Mouse (Mus musculus): ENCODE data around the gene Phlda2.
"Not testable (repeated sequence)": the region's sequence is repeated elsewhere in the genome, so short reads cannot be mapped to it uniquely, and the experiment has no call there.

Phlda2 gene

DNA sequence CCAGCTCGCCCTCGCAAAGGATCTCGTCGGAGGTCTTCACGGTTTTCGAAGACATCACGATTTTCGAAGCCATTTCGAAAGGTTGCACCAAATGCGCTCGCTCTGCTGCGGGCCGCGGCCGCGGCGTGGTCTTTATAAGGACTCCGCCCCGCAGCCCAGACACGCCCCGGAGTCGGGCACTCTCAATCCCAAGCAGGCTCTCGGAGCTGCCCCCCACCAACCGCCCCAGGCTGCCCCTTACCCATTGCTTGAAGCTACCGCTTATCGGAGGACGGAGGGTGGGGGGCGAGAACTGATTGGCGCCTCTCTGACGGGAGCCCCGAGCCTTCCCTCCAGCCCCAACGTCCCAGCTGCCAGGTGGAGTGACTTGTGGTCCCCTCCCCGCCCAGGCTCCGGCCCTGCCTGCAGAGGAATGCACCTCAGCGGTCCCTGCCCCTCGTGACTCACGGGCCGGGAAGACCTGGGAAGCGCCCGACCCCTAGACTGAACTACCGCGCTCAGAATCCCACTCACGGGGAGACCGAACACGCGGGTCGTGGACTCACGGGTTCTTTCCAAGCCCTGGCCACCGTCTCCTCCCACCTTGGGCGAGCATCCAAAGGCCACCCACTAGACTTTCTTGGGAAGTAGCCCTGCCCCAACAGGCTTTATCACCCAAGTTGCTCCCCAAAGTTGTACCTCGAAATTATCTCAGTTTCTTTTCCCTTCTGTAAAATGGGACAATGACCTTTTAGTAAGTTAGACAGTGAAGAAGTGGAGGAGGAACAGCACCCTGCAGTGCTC, at the start of gene Phlda2:
Gene Phlda2 (minus strand): TSS at position 733 of the 783 bp plus-strand sequence.
- peak; percentile 10 for DNase-seq (ENCODE audit: low read depth)

DNA sequence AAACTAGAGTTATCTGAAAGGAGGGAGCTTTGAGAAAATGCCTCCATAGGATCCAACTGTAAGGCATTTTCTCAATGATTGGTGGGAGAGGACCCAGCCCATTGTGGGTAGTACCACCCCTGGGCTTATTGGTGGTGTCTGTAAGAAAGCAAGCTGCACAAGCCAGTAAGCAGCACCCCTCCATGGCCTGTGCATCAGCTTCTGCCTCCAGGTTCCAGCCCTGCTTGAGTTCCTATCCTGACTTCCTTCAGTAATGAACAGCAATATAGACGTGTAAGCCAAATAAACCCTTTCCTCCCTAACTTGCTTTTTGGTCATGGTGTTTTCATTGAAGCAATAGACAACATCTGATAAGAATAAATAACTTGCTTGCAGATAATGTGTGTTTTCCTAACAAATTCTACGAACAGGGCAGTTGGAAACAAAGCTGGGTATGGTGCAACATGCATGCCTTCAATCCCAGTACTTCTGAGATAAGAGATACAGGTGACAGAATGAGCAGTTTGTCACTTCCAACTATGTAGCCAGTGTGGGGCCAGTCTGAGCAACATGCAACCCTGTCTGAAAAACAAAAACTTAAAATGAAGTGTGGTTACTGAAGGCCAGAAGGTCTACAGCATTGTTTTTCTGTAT, 46.8 kb upstream of the Phlda2 start:
- no peak for DNase-seq (ENCODE audit: low read depth)

DNA sequence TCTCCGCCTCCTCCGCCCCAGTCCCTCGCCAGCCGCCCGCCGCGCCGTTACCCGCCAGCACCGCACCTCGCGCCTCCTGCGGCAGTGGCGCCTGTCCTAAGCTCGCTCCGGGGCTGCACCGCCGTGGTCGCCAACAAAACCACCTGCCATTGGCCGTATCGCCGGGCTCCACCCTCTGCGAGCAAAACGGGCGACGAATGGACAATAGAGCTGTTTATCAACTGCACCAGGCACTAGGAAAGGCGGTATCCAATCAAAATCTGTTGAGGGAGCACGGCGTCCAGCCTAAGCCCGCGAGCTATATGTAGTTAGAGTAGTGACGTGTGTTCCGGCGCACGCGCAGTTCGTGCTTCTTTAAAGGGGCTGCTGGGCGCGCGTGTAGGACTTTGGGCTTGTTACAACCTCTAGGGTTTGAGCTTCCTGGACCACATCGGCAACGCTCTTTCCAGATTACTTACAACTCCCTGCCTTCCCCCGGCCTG, 46.1 kb upstream of the Phlda2 start, which contains the start of gene Nap1l4:
Gene Nap1l4 (minus strand): TSS at position 131 of the 482 bp plus-strand sequence.
- DNase-seq (ENCODE audit: low read depth) = peak; percentile 98

DNA sequence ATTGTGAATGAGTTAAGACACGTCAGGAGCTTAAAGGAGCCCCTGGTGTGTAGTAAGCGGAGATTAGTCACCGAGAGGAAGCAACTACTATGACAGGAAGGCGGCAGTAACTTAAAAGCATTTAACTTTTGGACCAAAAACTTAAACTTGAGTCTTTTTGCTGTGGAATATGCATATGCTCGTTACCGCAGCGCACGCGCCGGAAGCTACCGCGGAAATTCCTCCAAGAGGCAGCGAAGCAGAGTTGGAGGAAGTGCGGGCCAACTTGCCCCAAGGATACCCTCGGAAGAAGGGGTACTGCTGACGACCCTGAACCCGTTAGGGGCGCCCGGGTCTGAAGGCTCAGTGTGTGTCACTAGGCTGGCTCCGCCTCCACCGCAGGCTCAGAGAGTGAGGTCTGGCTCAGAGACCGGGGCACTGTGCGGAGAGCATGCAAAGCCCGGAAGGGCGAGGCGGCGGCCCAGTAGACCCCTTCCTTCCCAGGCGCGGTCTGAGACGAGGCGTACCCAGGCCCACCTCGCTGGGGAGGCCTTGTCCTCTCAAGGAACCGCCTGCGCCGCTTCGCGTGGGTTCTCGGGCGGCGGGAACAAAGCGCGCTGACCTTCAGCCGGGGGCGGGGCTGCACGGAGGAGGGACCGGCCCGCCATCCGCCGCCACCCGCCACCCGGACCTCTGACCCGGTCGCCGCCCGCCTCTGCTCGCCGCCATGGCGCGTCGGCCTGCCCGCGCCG, 45.4 kb upstream of the Phlda2 start:
- DNase-seq (ENCODE audit: low read depth) = peak; percentile 40

DNA sequence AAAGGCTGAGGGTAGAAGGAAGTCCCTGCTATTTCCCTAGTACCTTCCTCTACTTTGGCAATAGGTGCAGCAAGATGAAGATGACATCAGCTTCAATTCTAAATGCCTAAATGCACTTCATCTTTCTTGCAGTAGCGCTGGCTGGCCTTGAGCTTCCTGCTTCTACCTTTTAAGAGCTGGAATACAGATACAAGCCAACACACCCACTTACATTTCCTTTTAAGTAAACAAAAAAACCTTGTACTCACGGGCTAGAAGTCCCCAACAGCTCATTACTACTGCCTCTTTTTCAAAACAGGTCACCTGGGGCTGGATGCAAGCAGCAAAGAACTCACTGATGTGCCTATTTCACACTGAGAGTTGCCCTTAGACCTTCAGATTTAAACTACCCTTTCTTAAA, 43.6 kb upstream of the Phlda2 start:
- DNase-seq (ENCODE audit: low read depth) = no peak

DNA sequence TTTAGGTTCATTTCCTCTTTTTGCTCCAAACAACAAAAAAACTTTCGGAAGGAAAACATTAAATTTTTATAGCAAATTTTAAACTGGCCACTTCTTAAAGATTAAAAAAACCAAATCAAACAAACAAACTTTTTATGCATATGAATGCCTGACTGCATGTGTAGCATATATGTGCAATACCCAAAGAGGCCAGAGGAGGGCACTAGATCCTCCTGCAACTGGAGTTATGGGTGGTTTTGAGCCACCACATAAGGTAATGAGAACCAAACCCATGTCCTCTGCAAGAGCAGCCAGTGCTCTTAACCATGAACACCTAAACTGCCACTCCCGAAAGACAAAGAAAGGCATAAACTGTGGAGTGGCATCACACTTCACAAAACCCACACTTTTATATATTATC, 41.4 kb upstream of the Phlda2 start:
- peak; percentile 50 for DNase-seq (ENCODE audit: low read depth)

DNA sequence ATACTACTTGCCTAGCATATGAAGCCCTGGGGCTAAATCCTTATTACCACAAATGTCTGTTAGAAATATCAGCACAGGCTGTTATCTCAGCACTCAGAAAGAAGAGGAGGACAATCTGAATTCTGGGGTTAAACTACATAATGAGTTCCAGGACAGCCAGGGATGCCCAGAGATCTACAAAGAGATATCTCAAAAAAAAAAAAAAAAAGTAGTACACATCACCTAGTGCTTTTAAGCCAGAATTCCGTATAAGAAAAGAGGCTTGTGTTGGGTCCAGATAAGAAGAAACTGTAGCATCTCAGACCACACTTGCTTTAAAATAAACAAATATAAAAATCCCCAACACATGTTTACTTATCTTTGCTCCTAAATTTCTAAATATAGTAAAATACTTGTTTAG, 35.7 kb upstream of the Phlda2 start:
- no peak for DNase-seq (ENCODE audit: low read depth)

DNA sequence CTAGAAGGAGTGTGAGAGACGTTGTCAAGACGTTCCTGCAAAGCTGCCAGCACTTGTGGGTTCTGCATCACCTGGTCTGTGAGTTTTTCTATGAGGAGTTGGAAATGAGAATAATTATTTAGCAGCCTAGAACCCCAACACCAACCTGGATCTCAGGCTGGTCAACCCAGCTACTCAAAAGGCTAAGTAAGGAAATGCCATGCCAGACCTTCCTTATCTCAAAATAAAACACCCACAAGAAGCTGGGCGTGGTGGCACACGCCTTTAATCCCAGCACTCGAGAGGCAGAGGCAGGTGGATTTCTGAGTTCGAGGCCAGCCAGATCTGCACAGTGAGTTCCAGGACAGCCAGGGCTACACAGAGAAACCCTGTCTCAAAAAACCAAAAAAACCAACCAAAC, 35.3 kb upstream of the Phlda2 start:
- not testable (repeated sequence) for DNase-seq (ENCODE audit: low read depth)

DNA sequence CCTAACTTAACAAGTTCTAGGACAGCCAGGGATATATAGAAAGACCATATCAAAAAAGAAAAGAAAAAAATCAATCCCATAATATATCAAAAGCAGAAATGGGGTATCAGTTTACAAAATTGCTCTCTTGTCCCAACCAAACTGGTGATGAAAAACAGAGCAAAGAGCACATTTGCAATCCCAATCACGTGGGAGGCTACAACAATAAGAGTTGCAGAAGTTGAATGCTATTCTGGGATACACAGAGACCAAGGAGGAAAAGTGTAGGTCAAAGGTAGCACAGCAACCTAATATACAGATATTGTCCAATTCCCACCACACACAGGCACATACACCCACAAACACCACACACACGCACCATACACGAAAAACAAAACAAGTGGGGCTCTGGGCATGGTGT, 33.3 kb upstream of the Phlda2 start:
- DNase-seq (ENCODE audit: low read depth) = no peak

DNA sequence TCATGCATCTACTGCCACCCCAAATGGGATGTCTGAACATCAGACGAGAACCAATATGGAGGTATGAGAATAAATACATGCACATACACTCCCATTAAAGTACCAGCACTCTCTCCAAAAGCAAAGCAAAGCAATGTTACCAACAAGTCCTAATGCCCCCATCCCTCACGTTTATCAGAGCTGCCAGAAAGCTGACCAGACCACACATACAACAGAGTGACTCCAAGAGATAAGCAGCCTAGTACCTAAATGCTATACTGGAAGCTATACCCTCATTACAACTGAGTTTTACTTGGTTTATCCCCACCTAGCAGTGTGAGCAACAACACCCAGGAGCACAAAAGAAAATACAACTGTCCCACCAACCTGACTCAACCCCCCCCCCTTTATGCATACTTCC, 30.3 kb upstream of the Phlda2 start:
- no peak for DNase-seq (ENCODE audit: low read depth)

DNA sequence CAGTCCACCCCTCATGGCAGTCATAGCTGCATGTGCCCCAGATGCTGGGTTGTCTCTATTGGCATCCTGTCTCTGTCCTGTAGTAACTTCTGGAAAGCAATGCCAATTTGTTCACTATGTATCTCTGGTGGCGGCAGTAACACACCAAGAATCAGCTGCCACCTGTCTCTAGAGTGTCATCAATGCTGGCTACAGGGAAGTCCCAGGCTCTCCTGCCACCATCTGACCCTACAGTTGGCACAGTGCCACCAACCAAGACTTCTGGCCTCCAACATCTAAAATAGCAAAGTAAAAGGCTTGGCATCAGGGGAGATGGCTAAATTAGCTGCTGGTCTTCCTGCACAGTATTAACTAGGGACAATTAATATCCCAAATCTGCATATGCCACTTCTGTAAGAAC, 29.5 kb upstream of the Phlda2 start:
- DNase-seq (ENCODE audit: low read depth) = no peak

DNA sequence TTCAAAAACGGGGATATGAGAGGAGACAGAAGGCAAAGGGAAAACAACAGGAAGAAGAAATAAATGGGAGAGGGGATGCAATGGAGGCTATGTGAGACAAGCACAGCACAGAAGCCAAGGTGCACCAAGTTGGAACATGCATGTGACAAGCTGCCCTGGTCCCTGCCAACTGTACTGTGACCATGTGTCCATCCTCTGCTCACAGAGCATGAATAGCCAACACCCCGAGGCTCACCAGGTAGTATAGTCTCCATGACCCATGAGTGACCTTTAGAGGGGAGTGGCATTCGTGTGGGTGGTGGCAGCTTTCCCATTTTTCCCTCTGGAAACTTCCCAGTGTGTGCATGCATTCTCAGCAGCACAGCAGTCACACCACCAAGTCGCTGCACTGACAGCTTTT, 16.4 kb upstream of the Phlda2 start:
- no peak for DNase-seq (ENCODE audit: low read depth)

DNA sequence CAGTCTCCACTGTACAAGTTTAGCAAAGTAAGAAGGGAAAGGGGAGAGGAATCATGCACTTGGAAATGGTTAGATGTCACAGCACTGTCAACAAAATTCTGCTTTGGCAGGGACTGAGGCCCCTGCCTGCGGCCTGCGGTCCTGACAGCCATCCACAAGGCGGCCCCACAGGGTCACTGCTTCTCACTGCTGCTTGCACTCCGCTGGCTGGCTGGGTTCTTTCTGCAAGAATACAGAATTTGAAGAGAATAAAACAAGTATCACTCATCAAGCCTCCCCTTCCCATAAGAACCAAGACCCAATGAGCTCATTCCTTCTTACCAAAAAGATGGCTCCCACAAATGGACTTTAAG, 11.4 kb upstream of the Phlda2 start:
- no peak for DNase-seq (ENCODE audit: low read depth)

DNA sequence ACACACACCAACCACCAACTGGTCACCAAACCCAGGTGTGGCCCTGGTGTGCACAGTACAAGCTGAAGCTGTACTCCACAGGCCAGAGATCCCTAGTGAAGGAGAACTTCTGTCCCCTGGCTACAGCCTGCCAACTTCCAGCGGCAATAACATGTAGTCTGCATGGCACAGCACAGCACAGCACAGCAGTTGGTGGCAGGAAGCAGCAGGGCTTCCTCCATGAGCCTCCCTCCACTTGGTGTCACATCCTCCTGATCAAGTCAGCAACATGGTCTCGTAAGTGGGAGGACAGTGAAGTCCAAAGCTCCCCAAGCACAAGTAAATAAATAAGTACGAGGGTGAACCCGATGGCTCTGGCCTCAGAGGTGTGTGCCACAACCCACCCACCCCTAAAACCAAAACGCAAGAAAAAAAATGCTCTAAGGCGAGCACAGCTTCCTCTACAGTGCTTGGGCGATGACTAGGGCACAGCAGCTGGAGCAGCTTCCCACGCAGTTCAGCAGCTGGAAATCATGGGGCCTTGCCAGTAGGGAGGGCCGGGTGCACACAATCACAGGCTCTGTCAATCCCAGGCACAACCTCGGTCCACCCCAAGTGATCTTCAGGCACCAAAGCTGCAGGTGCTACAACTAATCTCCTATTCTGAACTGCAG, 10.9 kb upstream of the Phlda2 start:
- no peak for DNase-seq (ENCODE audit: low read depth)

DNA sequence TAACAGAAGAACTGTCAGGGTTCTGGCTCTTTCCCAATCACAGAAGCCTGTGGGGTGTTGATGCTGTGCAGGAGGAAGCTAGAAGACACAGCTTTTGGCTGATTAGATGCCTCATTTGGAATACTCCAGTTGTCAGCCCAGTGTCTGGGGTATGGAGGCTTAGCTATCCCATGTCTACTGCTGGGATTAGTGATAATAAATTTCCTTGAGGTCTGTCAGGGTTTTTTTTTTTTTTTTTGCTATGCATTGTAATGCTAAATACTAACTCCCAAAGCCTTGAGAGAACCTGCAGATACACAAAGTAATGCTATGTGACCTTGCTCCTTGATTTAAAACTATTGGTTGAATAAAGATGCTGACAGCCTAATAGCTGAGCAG, 8.4 kb upstream of the Phlda2 start:
- DNase-seq (ENCODE audit: low read depth) = no peak

DNA sequence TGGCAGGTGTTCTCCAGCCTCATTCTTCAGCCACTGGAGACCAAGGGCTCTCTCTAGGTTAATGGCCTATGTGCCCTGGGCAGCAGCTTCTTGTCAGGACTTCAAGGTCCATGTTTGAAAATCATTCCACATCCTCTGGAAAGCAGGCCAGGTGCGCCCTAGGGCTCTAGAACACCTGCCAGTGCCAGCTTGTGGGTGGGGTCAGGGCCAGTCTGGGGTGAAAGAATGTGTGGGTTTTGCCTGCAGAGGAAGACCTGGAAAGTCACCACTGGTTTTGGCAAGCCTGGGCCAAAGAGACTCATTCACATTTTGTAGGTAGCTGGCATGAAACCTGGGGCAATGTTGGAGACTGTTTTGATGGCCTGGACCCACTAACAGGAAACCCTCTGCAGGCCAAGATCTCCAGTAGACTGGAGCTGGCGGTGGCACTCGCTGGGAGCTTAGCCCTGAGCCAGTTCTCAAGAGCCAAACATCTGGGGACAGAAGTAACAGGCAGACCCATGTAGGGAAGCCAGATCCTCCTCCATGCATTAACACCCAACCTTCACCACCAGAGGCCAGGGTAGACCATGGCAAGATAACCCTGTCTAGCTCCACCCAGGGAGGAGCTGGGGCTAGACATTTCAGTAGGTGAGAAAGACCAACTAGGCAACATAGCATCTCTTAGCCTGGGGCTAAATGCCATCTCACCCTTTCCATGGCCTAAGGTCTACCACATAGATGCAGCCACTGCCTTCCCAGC, 7.8 kb upstream of the Phlda2 start:
- DNase-seq (ENCODE audit: low read depth) = no peak

DNA sequence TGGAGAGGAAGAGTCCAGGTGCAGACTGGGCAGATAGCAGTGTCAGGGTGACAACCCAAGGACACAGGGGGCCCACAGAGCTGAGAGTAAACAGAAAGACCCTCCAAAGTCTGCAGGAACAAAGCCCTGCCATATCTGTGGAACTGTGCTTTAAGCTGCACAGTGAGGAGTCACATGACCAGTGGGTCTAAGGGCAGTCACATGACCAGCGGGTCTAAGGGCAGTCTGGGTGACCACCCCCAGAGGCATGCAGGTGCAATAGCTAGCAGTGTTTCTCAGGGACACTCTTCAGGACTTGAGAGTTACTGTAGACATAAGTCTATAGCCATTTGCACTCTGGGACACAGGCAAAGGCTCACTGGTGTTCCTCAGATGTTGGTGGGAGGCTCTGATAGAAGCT, 6.6 kb upstream of the Phlda2 start:
- no peak for DNase-seq (ENCODE audit: low read depth)

DNA sequence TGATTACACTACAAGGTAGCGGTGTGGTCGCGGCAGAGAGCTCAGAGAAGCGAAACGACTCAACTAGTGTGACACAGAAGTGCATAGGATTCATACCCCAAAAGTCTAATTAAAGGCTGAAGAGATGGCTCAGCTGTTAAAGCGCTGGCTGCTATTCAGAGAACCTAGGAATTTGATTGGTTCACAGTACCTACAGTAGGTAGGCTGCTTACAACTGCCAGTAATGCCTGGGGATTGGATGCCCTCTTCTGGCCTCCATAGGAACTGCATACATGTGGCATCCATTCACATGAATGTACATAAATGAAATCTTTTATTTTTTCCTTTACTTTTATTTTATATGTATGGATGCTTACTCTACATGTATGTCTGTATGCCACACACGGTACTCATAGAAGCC, 3.7 kb upstream of the Phlda2 start:
- DNase-seq (ENCODE audit: low read depth) = peak; percentile 57

DNA sequence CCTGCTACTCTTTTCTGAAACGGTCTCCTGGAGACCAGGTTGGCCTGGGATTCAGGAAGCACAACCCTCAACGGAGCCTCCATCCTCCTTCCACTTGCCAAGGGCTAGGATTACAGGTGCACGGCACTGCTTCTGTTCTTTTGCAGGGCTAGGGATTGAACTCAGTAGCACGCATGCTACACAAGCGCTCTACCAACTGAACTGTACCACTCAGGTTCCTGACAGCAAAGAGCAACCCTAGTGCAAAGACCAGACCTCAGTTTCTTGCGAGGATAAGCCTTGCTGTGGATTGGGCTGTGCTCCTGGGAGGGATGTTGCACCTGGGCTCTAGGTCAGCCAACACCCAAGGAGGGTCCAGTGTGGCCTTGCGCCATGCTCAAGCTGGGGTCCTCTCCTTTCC, 3.3 kb upstream of the Phlda2 start:
- no peak for DNase-seq (ENCODE audit: low read depth)

DNA sequence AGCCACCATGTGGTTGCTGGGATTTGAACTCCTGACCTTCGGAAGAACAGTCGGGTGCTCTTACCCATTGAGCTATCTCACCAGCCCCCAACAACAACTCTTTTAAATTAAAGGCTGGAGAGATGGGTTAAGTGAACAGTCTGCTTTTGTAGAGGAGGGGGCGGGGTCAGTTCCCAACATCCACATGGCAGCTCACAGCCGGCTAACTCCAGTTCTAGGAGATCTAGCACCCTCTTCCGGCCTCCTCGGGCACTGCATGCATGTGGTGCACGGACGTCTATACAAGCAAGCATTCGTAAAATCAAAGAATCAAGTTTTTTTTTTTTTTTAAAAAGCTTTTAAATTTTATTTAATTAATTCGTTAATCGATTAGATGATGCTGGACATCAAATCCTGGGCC, 2.9 kb upstream of the Phlda2 start:
- DNase-seq (ENCODE audit: low read depth) = peak; percentile 62

DNA sequence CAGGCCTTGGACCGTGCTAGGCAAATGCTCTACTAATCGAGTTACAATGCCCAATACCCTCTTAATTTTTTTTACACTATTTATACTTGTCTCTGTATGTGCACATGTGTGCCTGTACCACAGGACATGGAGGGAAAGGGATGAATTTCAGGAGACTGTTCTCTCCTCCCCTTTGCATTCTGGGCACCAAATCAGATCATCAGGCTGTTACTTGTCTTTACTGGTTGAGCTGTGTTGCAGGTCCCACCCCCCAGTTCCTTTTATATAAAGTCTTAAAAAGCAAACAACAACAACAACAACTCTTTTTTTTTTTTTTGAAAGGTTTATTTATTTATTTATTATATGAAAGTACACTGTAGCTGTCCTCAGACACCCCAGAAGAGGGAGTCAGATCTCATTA, 2.5 kb upstream of the Phlda2 start:
- no peak for DNase-seq (ENCODE audit: low read depth)

DNA sequence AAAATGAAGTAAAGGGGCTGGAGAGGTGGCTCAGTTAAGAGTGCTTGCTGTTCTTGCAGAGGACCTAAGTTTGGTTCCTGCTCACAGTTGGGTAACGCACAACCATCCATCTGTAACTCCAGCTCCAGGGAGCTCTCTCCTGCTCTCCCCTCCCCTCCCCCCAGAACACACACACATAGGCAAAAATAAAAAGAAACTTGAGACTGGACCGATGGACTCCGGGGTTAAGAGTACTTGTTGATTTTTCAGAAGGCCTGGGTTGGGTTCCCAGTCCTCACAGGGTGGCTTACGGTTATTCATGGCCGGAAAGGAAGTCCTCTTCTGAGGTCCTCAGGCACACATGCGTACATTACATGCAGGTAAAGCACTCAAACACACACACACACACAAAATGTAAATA, 976 bp upstream of the Phlda2 start:
- DNase-seq (ENCODE audit: low read depth) = no peak

Data from NIH3T3 (cell line).